Mouse (Mus musculus): ENCODE data around the gene 2900026A02Rik.

DNA sequence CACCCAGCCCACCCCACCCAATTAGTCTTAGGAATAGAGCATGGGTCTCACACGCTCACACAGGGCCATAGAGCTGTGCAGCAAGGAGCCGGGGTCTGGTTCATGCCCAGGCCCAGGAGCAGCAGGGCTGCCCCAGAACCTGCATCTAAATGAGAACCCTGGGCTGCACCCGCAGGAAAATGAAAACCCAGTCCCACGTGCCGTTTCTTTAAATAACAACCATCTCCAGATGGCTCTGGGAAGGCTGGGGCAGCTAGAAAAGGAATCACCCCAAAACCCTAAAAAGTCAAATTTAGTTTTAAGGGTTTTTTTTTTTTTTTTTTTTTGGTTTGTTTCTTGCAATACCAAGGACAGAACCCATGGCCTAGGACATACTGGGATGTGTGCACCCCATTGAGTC, 103.7 kb downstream of the 2900026A02Rik start:
- TF ChIP-seq POLR2A (IDR thresholded peaks at IDR 0.05; ENCODE audit: control insufficient read depth, low read depth, low read length) (no peak), CTCF (IDR thresholded peaks at IDR 0.05; ENCODE audit: control insufficient read depth, insufficient read depth, insufficient replicate concordance, low read depth, low read length) (no peak)

Measured in testis, adult 2 months (tissue).